ENCODE assay signal across 9 mouse cellular contexts in genomic region chr6:117254620-117255228, GRCm38 (mm10).
DNase-seq lines count a peak whose midpoint lies in the region; ATAC-seq and TF ChIP-seq lines count a peak whose summit lies in the region.
"Had no signal": no experiment of that assay in that cellular context is flagged by ENCODE, and none has a peak within 500 bp of the region (broad histone marks: within the 10 kb centered on the region; RNA-seq: fewer than 3 reads in every experiment).

No protein-coding gene starts in this region.

- WGBS in liver, adult 2 months: 64% methylated on average over 3 of the region's 3 CpGs
- 61% methylated on average over 3 of the region's 3 CpGs for WGBS in liver, embryonic 12.5 days (ENCODE audit: insufficient replicate concordance)
- WGBS in cerebellum, adult 2 months: 31% methylated on average over 3 of the region's 3 CpGs
- 57% methylated on average over 3 of the region's 3 CpGs for WGBS in heart, embryonic 10.5 days
- 82% methylated on average over 3 of the region's 3 CpGs for WGBS in midbrain, embryonic 11.5 days

- no peaks in the 10 kb centered on the region for H3K9me3 ChIP-seq in liver, embryonic 12.5 days (replicated peaks)
- H3K9me3 ChIP-seq in heart, embryonic 10.5 days: no peaks in the 10 kb centered on the region
- H3K9me3 ChIP-seq in midbrain, embryonic 11.5 days (ENCODE audit: control insufficient read depth, low read length): no peaks in the 10 kb centered on the region

- H3K4me3 ChIP-seq in liver, adult 2 months (ENCODE audit: insufficient read depth, low read depth, low read length): no peak overlapping the region
- no peak overlapping the region for H3K4me3 ChIP-seq in liver, embryonic 12.5 days
- no peak overlapping the region for H3K4me3 ChIP-seq in cerebellum, adult 2 months (replicated peaks; ENCODE audit: insufficient read depth, low read depth, low read length)
- H3K4me3 ChIP-seq in heart, embryonic 10.5 days: no peak overlapping the region
- no peak overlapping the region for H3K4me3 ChIP-seq in midbrain, embryonic 11.5 days (ENCODE audit: low read depth, low read length)

- H3K36me3 ChIP-seq in liver, adult 2 months (ENCODE audit: control insufficient read depth, insufficient read depth, low read length): no peaks in the 10 kb centered on the region
- H3K36me3 ChIP-seq in liver, embryonic 12.5 days: no peaks in the 10 kb centered on the region
- no peaks in the 10 kb centered on the region for H3K36me3 ChIP-seq in heart, embryonic 10.5 days
- no peaks in the 10 kb centered on the region for H3K36me3 ChIP-seq in midbrain, embryonic 11.5 days (ENCODE audit: control insufficient read depth, insufficient read depth, low read length)

- H3K9ac ChIP-seq in liver, adult 2 months (ENCODE audit: low read depth, low read length): no peak overlapping the region
- H3K9ac ChIP-seq in liver, embryonic 12.5 days: no peak overlapping the region
- H3K9ac ChIP-seq in midbrain, embryonic 11.5 days (ENCODE audit: low read length): no peak overlapping the region

- H3K27me3 ChIP-seq in liver, adult 2 months (ENCODE audit: control insufficient read depth, insufficient read depth, low read length): no peaks in the 10 kb centered on the region
- H3K27me3 ChIP-seq in liver, embryonic 12.5 days (replicated peaks): no peaks in the 10 kb centered on the region
- H3K27me3 ChIP-seq in cerebellum, adult 2 months (ENCODE audit: control insufficient read depth, insufficient read depth, low read length): no peaks in the 10 kb centered on the region; the same call in 1 of the 2 replicates
- peaks cover 3% of the 10 kb centered on the region; the same call in 1 of the 2 replicates for H3K27me3 ChIP-seq in heart, embryonic 10.5 days (ENCODE audit: insufficient read depth, poor library complexity, severe bottlenecking)
- no peaks in the 10 kb centered on the region for H3K27me3 ChIP-seq in midbrain, embryonic 11.5 days (ENCODE audit: control insufficient read depth, insufficient read depth, low read length)
- H3K27me3 ChIP-seq: Patski had no signal

- peak; percentile 40 for DNase-seq in liver, adult 2 months (ENCODE audit: extremely low read depth, low read depth, low spot score)
- DNase-seq in cerebellum, adult 2 months: peak; percentile 58 to 73
- DNase-seq in heart, embryonic 10.5 days (ENCODE audit: low spot score): peak; percentile 65
- DNase-seq in layer of hippocampus, adult 18-20 months (ENCODE audit: low spot score in 2 of 2): peak; percentile 59 to 82
- DNase-seq in midbrain, embryonic 11.5 days (ENCODE audit: low spot score, missing footprints): peak; percentile 37
- DNase-seq in thymus, postnatal 4 days: no peak
- DNase-seq in c-Kit-positive CD71-positive TER-119-positive erythroid progenitor cells, embryonic 14.5 days (ENCODE audit: low spot score): no peak

- no peak overlapping the region for H3K27ac ChIP-seq in liver, adult 2 months (replicated peaks; ENCODE audit: insufficient read depth, low read depth, low read length)
- no peak overlapping the region for H3K27ac ChIP-seq in liver, embryonic 12.5 days
- no peak overlapping the region for H3K27ac ChIP-seq in cerebellum, adult 2 months (ENCODE audit: insufficient read depth, low read length)
- no peak overlapping the region for H3K27ac ChIP-seq in heart, embryonic 10.5 days
- H3K27ac ChIP-seq in midbrain, embryonic 11.5 days (ENCODE audit: low read depth, low read length): no peak overlapping the region

- TF ChIP-seq CTCF in liver, adult 2 months (IDR thresholded peaks at IDR 0.05; ENCODE audit: low read depth, low read length): no peak
- TF ChIP-seq CTCF in cerebellum, adult 2 months (IDR thresholded peaks at IDR 0.05; ENCODE audit: borderline replicate concordance, insufficient read depth, low read depth, low read length): no peak

- TF ChIP-seq POLR2A in liver, adult 2 months (IDR thresholded peaks at IDR 0.05; ENCODE audit: extremely low read depth, insufficient read depth, low read length): no peak
- no peak for TF ChIP-seq POLR2A in cerebellum, adult 2 months (IDR thresholded peaks at IDR 0.05; ENCODE audit: borderline replicate concordance, insufficient read depth, low read length)

- no peaks in the 10 kb centered on the region for H3K4me1 ChIP-seq in liver, adult 2 months (ENCODE audit: control insufficient read depth, insufficient read depth, low read length)
- H3K4me1 ChIP-seq in liver, embryonic 12.5 days: no peaks in the 10 kb centered on the region
- H3K4me1 ChIP-seq in cerebellum, adult 2 months (ENCODE audit: control insufficient read depth, insufficient read depth, low read length): peaks cover 6% of the 10 kb centered on the region
- H3K4me1 ChIP-seq in heart, embryonic 10.5 days: peaks cover 46% of the 10 kb centered on the region
- H3K4me1 ChIP-seq in midbrain, embryonic 11.5 days (ENCODE audit: control insufficient read depth, insufficient read depth, low read length): peaks cover 8% of the 10 kb centered on the region; the same call in 1 of the 2 replicates

- ATAC-seq in liver, embryonic 12.5 days: no peak
- no peak for ATAC-seq in midbrain, embryonic 11.5 days (ENCODE audit: low FRiP score)
- ATAC-seq: Patski had no signal

- no peak overlapping the region for H3K4me2 ChIP-seq in liver, embryonic 12.5 days
- no peak overlapping the region for H3K4me2 ChIP-seq in midbrain, embryonic 11.5 days

- H3K79me2 ChIP-seq in liver, adult 2 months (ENCODE audit: control insufficient read depth, insufficient read depth, low read length): no peaks in the 10 kb centered on the region

Comparison
In these comparisons a context has a peak if more than half of its experiments do, and no peak if none do; other contexts are left out.
1. DNase-seq: peak in liver, adult 2 months (single experiment), cerebellum, adult 2 months (2 of 2), heart, embryonic 10.5 days (single experiment), layer of hippocampus, adult 18-20 months (2 of 2) and midbrain, embryonic 11.5 days (single experiment); none in thymus, postnatal 4 days (single experiment) and c-Kit-positive CD71-positive TER-119-positive erythroid progenitor cells, embryonic 14.5 days (single experiment).